Mouse (Mus musculus) kidney, postnatal 10 days (tissue): ENCODE data around the gene Tro.

Experiments used
- DNase-seq: peaks from one replicate; pipeline ENCODE4 v3.0.0; 2021; ENCODE audit warnings: mixed read lengths

Tro gene

DNA sequence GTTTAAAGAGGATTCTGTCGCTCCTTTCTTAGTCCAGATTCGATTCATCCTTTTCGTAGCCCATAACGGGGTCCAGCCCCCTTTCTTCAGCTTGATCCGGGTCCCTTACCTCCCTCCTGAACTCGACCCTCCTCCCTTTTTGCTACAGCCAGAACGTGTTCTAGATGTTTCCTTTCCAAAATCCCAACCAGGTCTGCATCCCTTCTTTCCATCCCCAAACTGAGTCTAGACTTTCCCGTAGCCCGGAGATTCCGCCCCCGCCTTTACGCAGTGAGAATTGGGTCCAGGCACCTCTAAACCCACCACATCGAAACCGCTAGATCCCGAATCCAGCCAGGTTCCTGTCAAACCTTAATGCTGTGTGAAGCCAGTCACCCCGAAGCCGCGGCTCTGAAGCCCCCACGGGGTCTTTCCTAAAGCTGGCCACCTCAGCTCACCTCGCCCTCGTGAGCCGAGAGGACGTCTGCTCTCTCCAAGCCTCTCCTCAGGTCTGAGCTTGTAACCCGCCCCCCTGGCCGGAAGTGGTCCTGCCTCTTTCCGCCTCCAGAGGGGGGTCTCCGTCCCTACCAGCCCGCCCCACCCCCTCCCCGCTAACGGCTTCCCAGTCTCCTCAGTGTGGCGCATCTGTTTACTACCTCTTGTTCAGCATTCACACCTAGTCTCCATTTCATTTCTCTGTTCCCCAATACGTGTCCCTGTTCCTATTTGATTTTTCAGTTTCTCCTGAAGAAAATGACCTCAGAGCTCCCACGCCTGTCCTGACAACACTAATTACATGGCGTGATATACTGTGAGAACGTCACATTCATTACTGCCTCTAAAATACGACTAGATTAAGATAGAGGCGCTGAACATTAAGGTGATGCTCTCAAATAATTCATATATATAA, at the start of gene Tro:
Gene Tro, minus strand, starts transcription at position 676 of the 889 bp plus-strand sequence.
- peak; percentile 38 for DNase-seq

- DNase-seq = no peak
These were observed 20.1 kb upstream of the Tro start for GRCm38 (mm10) chrX:150677505-150677904.

- DNase-seq = peak; percentile 40
These were observed 5.4 kb upstream of the Tro start for GRCm38 (mm10) chrX:150662809-150663208.

DNA sequence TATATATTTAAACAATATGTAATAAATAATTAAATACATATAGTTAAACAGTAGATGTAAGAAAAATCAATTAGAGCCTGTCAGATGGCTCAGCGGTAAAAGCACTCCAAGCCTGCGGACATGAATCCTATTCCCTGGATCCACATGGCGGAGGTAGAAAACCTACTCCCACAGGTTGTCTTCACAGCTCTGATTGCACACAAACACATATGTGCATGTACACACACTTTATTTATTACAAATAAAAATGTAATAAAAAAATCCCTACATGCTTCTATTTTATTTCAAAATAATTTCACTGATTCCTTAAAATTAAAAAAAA, 375 bp upstream of the Tro start:
- DNase-seq = no peak

DNA sequence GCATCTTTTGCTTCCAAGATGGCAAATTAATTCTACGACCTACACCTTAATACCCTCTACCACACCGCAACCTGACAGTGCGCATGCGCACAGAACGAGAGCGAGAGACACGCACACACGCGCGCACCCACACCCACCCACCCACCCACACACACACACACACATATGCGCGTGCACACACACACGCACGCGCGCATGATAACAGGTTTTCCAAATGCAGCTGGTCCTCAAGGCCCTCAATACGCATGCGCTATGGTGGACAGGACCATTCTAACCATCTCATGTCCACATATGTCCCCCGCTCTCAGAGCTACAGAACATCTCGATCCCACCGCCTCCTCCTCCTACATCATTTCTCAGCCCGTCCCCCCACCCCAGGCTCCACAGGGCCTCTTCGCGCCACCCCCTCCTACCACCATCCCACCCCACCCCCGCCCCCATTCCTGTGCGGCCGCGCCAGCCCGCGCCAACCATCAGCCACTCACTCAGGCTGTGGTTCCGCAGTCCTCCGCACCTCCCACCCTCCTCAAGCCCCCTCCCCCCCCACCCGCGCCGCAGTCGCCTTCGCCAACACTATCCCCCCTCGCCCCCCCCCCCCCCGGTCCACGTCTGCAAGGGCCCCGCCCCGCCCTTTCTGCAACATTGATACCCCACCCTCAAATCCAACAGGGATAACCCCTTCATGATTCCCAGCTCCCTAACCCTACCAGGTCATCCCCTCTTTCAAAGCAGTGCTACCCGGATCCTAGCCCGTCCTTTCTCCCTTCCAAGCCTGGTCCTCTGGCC, 1.1 kb downstream of the Tro start:
- DNase-seq = peak; percentile 14

DNA sequence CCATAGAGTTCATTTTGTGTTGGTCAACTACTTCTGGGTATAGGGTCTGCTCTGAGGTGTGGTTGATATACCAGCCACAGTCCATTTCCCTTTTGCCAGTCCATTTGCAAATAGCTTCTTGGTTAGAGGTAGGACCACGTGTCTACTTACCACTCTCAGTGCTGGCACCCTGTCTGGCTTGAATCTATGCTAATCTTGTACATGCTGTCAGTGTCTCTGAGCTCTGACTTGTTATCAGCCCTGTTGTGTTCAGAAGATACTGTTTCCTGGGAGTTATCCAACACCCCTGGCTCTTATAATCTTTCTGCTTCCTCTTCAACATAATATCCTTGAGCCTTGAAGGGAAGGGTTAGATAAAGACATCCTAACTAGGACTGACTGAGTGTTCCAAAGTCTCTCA, 21.0 kb downstream of the Tro start:
- no peak for DNase-seq

GRCm38 (mm10) chrX:150598882-150599281, 58.5 kb downstream of the Tro start:
- no peak for DNase-seq
